Mouse (Mus musculus) retina, postnatal 1 day (tissue): ENCODE results near the gene 1700067P10Rik.

Source experiments
- DNase-seq: peaks from one replicate; pipeline ENCODE4 v3.0.0-alpha.2; 2012

1700067P10Rik gene

GRCm38 (mm10) chr17:48089019-48089418 lies at the start of gene 1700067P10Rik:
Gene 1700067P10Rik (plus strand): TSS chr17:48089319.
- DNase-seq: no peak

- peak; percentile 84 for DNase-seq
Observed at GRCm38 (mm10) chr17:48041351-48042287, 47.5 kb upstream of the 1700067P10Rik start.

GRCm38 (mm10) chr17:48043154-48043880 lies 45.8 kb upstream of the 1700067P10Rik start:
- DNase-seq: no peak

GRCm38 (mm10) chr17:48045631-48046030 lies 43.5 kb upstream of the 1700067P10Rik start:
- DNase-seq: peak; percentile 82

- DNase-seq: no peak
Observed at GRCm38 (mm10) chr17:48051638-48052337, 37.3 kb upstream of the 1700067P10Rik start.

- no peak for DNase-seq
Observed at GRCm38 (mm10) chr17:48052338-48053067, 36.6 kb upstream of the 1700067P10Rik start.

- no peak for DNase-seq
Observed at GRCm38 (mm10) chr17:48053646-48054045, 35.5 kb upstream of the 1700067P10Rik start.

GRCm38 (mm10) chr17:48055076-48055816 lies 33.9 kb upstream of the 1700067P10Rik start:
- DNase-seq: peak; percentile 63

GRCm38 (mm10) chr17:48057382-48057781 lies 31.7 kb upstream of the 1700067P10Rik start:
- peak; percentile 36 for DNase-seq

GRCm38 (mm10) chr17:48064196-48064843 lies 24.8 kb upstream of the 1700067P10Rik start:
- no peak for DNase-seq

- peak; percentile 86 for DNase-seq
Observed at GRCm38 (mm10) chr17:48065081-48065501, 24.0 kb upstream of the 1700067P10Rik start.

- DNase-seq: no peak
Observed at GRCm38 (mm10) chr17:48067083-48067614, 22.0 kb upstream of the 1700067P10Rik start.

GRCm38 (mm10) chr17:48067729-48068128 lies 21.4 kb upstream of the 1700067P10Rik start:
- no peak for DNase-seq

GRCm38 (mm10) chr17:48080626-48081025 lies 8.5 kb upstream of the 1700067P10Rik start:
- no peak for DNase-seq

- DNase-seq: no peak
Observed at GRCm38 (mm10) chr17:48089446-48089845, 327 bp downstream of the 1700067P10Rik start.

- peak; percentile 37 for DNase-seq
Observed at GRCm38 (mm10) chr17:48090305-48090704, 1.2 kb downstream of the 1700067P10Rik start.

- no peak for DNase-seq
Observed at GRCm38 (mm10) chr17:48093286-48093817, 4.2 kb downstream of the 1700067P10Rik start.

GRCm38 (mm10) chr17:48094820-48095680 lies 5.9 kb downstream of the 1700067P10Rik start:
- no peak for DNase-seq

GRCm38 (mm10) chr17:48095718-48096121 lies 6.6 kb downstream of the 1700067P10Rik start:
- DNase-seq: peak; percentile 55
